Mouse (Mus musculus): ENCODE results near the gene Dclk2. TPM values are rescaled to one million over a fixed set of nuclear protein-coding genes. Genes with fewer than 3 reads are reported as not detected.

Gene Dclk2
- polyA plus RNA-seq, 1 experiment from 2014 or later = 23.1 TPM

DNA sequence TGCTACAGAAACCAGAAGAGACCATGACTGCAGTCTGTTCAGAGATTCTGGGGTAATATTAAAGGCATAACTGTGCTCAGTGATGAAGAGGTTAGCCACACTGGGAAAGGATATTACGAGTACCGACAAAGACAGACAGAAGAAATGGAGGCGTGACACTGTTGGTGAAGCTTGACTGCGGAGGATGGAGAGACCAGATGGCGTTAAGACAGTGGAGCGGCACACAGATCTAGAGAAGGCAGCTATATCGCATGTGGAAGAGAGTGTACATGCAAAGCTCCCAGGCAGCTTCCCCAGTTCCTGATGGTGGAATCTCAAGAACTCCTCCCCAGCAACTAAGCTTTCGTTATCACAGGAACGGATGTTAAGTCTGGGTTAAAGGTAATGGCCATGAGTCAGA, 116.4 kb downstream of the Dclk2 start:
- Histone ChIP-seq H3K4me1 (ENCODE audit: control insufficient read depth, insufficient read depth, low read length) (0 out of 2 replicates have a peak, but pooled peaks cover 3% of the 10 kb centered on the region), H3K36me3 (ENCODE audit: control insufficient read depth, insufficient read depth, low read length) (no peaks in the 10 kb centered on the region; the same call in 1 of the 2 replicates), H3K27ac (ENCODE audit: low read depth, low read length) (no peak overlapping the region), H3K27me3 (ENCODE audit: control insufficient read depth, insufficient read depth, low read length) (no peaks in the 10 kb centered on the region), H3K9ac (ENCODE audit: low read length) (no peak overlapping the region), H3K9me3 (ENCODE audit: control insufficient read depth, low read length) (no peaks in the 10 kb centered on the region), H3K4me3 (ENCODE audit: low read depth, low read length) (no peak overlapping the region), H3K4me2 (no peak overlapping the region)
- 92% methylated on average over 9 of the region's 9 CpGs for WGBS
- DNase-seq (ENCODE audit: low spot score, missing footprints) (no peak), ATAC-seq (ENCODE audit: low FRiP score) (no peak)

DNA sequence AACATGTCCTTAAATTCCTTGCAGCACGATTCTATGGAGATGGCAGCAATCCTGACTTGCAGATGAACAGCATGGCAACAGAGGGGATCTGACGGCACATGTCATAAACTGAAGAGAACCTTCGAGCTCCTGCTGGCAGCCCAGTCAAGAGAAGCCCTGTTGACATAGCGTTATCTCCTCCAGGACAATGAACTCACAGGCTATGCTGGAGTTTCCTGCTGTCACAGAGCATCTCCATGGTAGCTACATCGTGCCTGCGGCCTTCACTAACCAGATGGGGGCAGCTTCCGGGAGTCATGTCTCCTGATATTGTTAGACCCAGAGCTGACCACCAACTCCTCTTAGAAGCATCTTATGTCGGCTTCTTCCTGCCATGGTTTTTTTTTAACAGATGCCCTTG, 117.8 kb downstream of the Dclk2 start:
- DNase-seq (ENCODE audit: low spot score, missing footprints) = no peak
- no peak overlapping the region for H3K4me2 ChIP-seq
- 0 out of 2 replicates have a peak, but pooled peaks cover 3% of the 10 kb centered on the region for H3K4me1 ChIP-seq (ENCODE audit: control insufficient read depth, insufficient read depth, low read length)
- H3K27ac ChIP-seq (ENCODE audit: low read depth, low read length) = no peak overlapping the region
- H3K9me3 ChIP-seq (ENCODE audit: control insufficient read depth, low read length) = no peaks in the 10 kb centered on the region
- peaks cover 4% of the 10 kb centered on the region; the same call in 1 of the 2 replicates for H3K36me3 ChIP-seq (ENCODE audit: control insufficient read depth, insufficient read depth, low read length)
- H3K9ac ChIP-seq (ENCODE audit: low read length) = no peak overlapping the region
- no peak overlapping the region for H3K4me3 ChIP-seq (ENCODE audit: low read depth, low read length)
- no peak for ATAC-seq (ENCODE audit: low FRiP score)
- no peaks in the 10 kb centered on the region for H3K27me3 ChIP-seq (ENCODE audit: control insufficient read depth, insufficient read depth, low read length)
- 54% methylated on average over 8 of the region's 8 CpGs for WGBS

DNA sequence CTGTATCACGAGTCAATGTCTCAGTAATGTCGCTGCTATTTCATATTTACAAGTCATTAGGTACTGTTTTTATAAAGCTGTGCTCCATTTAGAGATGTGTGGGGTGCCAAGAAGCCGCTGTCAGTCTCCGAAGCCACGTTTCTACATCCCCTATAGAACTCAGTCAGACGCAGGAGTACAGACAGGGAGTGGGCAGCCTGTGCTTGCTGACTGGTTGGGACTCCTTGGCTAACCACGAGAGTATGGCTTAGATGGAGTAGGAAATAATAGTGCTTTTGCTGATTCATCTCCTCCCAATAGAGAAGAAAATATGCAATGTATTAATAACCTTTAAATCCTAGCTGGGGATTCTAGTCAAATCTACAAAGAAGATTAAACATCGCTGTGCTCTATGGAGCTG, 119.8 kb downstream of the Dclk2 start:
- Histone ChIP-seq H3K27ac (ENCODE audit: low read depth, low read length) (no peak overlapping the region), H3K36me3 (ENCODE audit: control insufficient read depth, insufficient read depth, low read length) (peaks cover 4% of the 10 kb centered on the region; the same call in 1 of the 2 replicates), H3K9ac (ENCODE audit: low read length) (no peak overlapping the region), H3K4me1 (ENCODE audit: control insufficient read depth, insufficient read depth, low read length) (0 out of 2 replicates have a peak, but pooled peaks cover 3% of the 10 kb centered on the region), H3K27me3 (ENCODE audit: control insufficient read depth, insufficient read depth, low read length) (no peaks in the 10 kb centered on the region), H3K9me3 (ENCODE audit: control insufficient read depth, low read length) (no peaks in the 10 kb centered on the region), H3K4me2 (no peak overlapping the region), H3K4me3 (ENCODE audit: low read depth, low read length) (no peak overlapping the region)
- WGBS = 90% methylated on average over 8 of the region's 8 CpGs
- no peak for DNase-seq (ENCODE audit: low spot score, missing footprints)
- no peak for ATAC-seq (ENCODE audit: low FRiP score)

DNA sequence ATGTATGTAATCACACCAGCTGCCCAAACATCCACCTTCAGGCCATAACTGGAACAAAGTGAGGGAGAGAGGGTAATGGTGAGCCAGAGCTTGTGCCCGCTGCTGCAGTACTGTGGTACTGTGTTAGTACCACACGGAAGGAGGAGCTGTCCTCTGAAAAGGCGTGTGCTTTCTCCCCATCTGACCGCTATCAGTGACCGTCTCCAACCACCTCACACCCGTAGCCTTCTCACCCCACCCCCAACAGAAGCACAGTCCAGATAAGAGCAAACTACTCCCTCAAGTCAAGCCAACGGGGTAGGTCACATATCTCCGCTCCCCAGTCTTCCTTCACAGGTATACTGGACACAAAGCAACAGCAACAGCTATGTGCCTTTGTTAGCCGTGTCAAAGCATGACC, 121.6 kb downstream of the Dclk2 start:
- peaks cover 4% of the 10 kb centered on the region; the same call in 1 of the 2 replicates for H3K36me3 ChIP-seq (ENCODE audit: control insufficient read depth, insufficient read depth, low read length)
- no peak overlapping the region for H3K27ac ChIP-seq (ENCODE audit: low read depth, low read length)
- H3K9ac ChIP-seq (ENCODE audit: low read length) = no peak overlapping the region
- H3K27me3 ChIP-seq (ENCODE audit: control insufficient read depth, insufficient read depth, low read length) = no peaks in the 10 kb centered on the region
- H3K9me3 ChIP-seq (ENCODE audit: control insufficient read depth, low read length) = no peaks in the 10 kb centered on the region
- no peak for DNase-seq (ENCODE audit: low spot score, missing footprints)
- 0 out of 2 replicates have a peak, but pooled peaks cover 3% of the 10 kb centered on the region for H3K4me1 ChIP-seq (ENCODE audit: control insufficient read depth, insufficient read depth, low read length)
- ATAC-seq (ENCODE audit: low FRiP score) = no peak
- H3K4me2 ChIP-seq = no peak overlapping the region
- 92% methylated on average over 9 of the region's 9 CpGs for WGBS
- no peak overlapping the region for H3K4me3 ChIP-seq (ENCODE audit: low read depth, low read length)

DNA sequence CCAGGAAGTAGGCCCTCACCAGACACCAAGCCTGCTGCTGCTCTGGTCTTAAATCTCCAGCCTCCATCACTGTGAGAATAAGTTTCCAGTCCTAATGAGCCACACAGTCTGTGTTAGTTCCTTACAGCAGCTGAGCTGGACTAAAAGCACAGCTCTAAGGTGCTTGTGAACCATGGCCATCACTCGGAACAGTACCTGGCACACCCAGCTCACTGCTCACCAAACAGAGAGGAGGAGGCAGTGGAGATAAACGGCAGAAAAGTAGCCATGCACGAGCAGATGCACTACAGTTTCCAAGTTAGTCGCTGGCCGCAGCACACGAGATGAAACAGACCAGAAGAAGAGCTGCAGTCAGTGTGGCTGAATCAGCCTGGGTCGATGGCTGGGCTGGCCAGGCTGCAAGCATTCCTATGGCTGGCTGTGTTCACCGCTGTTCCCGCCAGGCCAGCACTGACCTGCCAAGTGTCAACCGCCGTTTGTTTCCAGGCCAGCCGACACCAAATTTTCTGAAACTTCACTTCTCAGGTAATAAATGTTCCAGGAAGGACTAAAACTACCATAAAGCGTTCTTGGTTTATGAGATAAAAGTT, 122.7 kb downstream of the Dclk2 start:
- 87% methylated on average over 13 of the region's 13 CpGs for WGBS
- Histone ChIP-seq H3K4me1 (ENCODE audit: control insufficient read depth, insufficient read depth, low read length) (0 out of 2 replicates have a peak, but pooled peaks cover under 1% of the 10 kb centered on the region), H3K36me3 (ENCODE audit: control insufficient read depth, insufficient read depth, low read length) (peaks cover 4% of the 10 kb centered on the region; the same call in 1 of the 2 replicates), H3K4me3 (ENCODE audit: low read depth, low read length) (no peak overlapping the region), H3K27ac (ENCODE audit: low read depth, low read length) (no peak overlapping the region), H3K27me3 (ENCODE audit: control insufficient read depth, insufficient read depth, low read length) (no peaks in the 10 kb centered on the region), H3K9ac (ENCODE audit: low read length) (no peak overlapping the region), H3K9me3 (ENCODE audit: control insufficient read depth, low read length) (no peaks in the 10 kb centered on the region), H3K4me2 (no peak overlapping the region)
- DNase-seq (ENCODE audit: low spot score, missing footprints) (no peak), ATAC-seq (ENCODE audit: low FRiP score) (no peak)

- Histone ChIP-seq H3K4me2 (no peak overlapping the region), H3K4me1 (ENCODE audit: control insufficient read depth, insufficient read depth, low read length) (no peaks in the 10 kb centered on the region), H3K4me3 (ENCODE audit: low read depth, low read length) (no peak overlapping the region), H3K9ac (ENCODE audit: low read length) (no peak overlapping the region), H3K9me3 (ENCODE audit: control insufficient read depth, low read length) (no peaks in the 10 kb centered on the region), H3K27ac (ENCODE audit: low read depth, low read length) (no peak overlapping the region), H3K27me3 (ENCODE audit: control insufficient read depth, insufficient read depth, low read length) (no peaks in the 10 kb centered on the region), H3K36me3 (ENCODE audit: control insufficient read depth, insufficient read depth, low read length) (peaks cover 4% of the 10 kb centered on the region; the same call in 1 of the 2 replicates)
- 42% methylated on average over 6 of the region's 6 CpGs for WGBS
- DNase-seq (ENCODE audit: low spot score, missing footprints) = no peak
- ATAC-seq (ENCODE audit: low FRiP score) = no peak
These were observed 123.9 kb downstream of the Dclk2 start for GRCm38 (mm10) chr3:86796716-86797115.

- H3K4me2 ChIP-seq = no peak overlapping the region
- H3K4me3 ChIP-seq (ENCODE audit: low read depth, low read length) = no peak overlapping the region
- no peak overlapping the region for H3K27ac ChIP-seq (ENCODE audit: low read depth, low read length)
- no peaks in the 10 kb centered on the region for H3K36me3 ChIP-seq (ENCODE audit: control insufficient read depth, insufficient read depth, low read length)
- no peaks in the 10 kb centered on the region for H3K9me3 ChIP-seq (ENCODE audit: control insufficient read depth, low read length)
- no peaks in the 10 kb centered on the region for H3K27me3 ChIP-seq (ENCODE audit: control insufficient read depth, insufficient read depth, low read length)
- DNase-seq (ENCODE audit: low spot score, missing footprints) = no peak
- no peak overlapping the region for H3K9ac ChIP-seq (ENCODE audit: low read length)
- 64% methylated on average over 1 of the region's 1 CpGs for WGBS
- ATAC-seq (ENCODE audit: low FRiP score) = no peak
- peaks cover 8% of the 10 kb centered on the region for H3K4me1 ChIP-seq (ENCODE audit: control insufficient read depth, insufficient read depth, low read length)
These were observed 126.9 kb downstream of the Dclk2 start for GRCm38 (mm10) chr3:86793720-86794191.

GRCm38 (mm10) chr3:86793264-86793663, 127.4 kb downstream of the Dclk2 start:
- peaks cover 8% of the 10 kb centered on the region for H3K4me1 ChIP-seq (ENCODE audit: control insufficient read depth, insufficient read depth, low read length)
- H3K9me3 ChIP-seq (ENCODE audit: control insufficient read depth, low read length) = no peaks in the 10 kb centered on the region
- no peak for DNase-seq (ENCODE audit: low spot score, missing footprints)
- H3K27ac ChIP-seq (ENCODE audit: low read depth, low read length) = no peak overlapping the region
- no peaks in the 10 kb centered on the region for H3K36me3 ChIP-seq (ENCODE audit: control insufficient read depth, insufficient read depth, low read length)
- no peaks in the 10 kb centered on the region for H3K27me3 ChIP-seq (ENCODE audit: control insufficient read depth, insufficient read depth, low read length)
- no peak overlapping the region for H3K4me3 ChIP-seq (ENCODE audit: low read depth, low read length)
- H3K4me2 ChIP-seq = no peak overlapping the region
- H3K9ac ChIP-seq (ENCODE audit: low read length) = no peak overlapping the region
- WGBS = 84% methylated on average over 4 of the region's 4 CpGs
- ATAC-seq (ENCODE audit: low FRiP score) = no peak

DNA sequence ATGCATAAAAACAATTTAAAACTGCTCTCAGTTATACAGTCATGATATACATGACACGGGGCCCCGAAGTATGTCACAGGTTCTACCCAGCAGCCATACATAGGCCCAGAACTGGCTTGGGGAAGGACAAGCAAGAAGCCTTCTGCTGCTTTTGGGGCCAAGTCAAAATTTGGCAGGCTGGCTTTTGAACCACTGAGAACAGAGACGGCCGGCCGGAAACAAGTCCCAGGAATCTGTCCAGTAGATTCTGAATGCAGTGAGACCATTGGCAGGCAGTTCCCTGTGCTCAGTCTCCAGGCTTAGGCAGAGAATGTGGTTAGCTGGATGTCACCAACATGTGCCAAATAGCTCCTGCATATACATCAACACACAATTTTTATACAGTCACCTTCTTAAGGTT, 130.9 kb downstream of the Dclk2 start:
- peaks cover 11% of the 10 kb centered on the region for H3K4me1 ChIP-seq (ENCODE audit: control insufficient read depth, insufficient read depth, low read length)
- no peak overlapping the region for H3K9ac ChIP-seq (ENCODE audit: low read length)
- no peaks in the 10 kb centered on the region for H3K9me3 ChIP-seq (ENCODE audit: control insufficient read depth, low read length)
- DNase-seq (ENCODE audit: low spot score, missing footprints) (no peak), ATAC-seq (ENCODE audit: low FRiP score) (0 out of 2 replicates have a peak, but pooled peaks have one; percentile 3)
- H3K27me3 ChIP-seq (ENCODE audit: control insufficient read depth, insufficient read depth, low read length) = no peaks in the 10 kb centered on the region
- 82% methylated on average over 5 of the region's 5 CpGs for whole genome bisulfite sequencing
- no peak overlapping the region for H3K4me2 ChIP-seq
- H3K36me3 ChIP-seq (ENCODE audit: control insufficient read depth, insufficient read depth, low read length) = no peaks in the 10 kb centered on the region; the same call in 1 of the 2 replicates
- no peak overlapping the region for H3K4me3 ChIP-seq (ENCODE audit: low read depth, low read length)
- H3K27ac ChIP-seq (ENCODE audit: low read depth, low read length) = peak overlapping the region; percentile 35; the same call in 1 of the 2 replicates

Measured in midbrain, embryonic 11.5 days (tissue).